Mouse (Mus musculus) activated CD4-positive, CD25-positive, alpha-beta regulatory T cell, adult 4 months (primary cell): ENCODE results near the gene Mms19. TPM values are rescaled to one million over a fixed set of nuclear protein-coding genes. Genes with fewer than 3 reads are reported as not detected.

Source experiments
- ATAC-seq: one replicate; pipeline ENCODE4 v1.8.0; 2017
- polyA plus RNA-seq, 2 experiments: library from polyadenylated mRNA; unstranded; fragments of 100-300 nt; shearing (Covaris generic); gene quantifications; one replicate each; pipeline ENCODE4 v1.2.1; 2017

Gene Mms19
- polyA plus RNA-seq, 2 experiments from 2014 or later = 63.7 to 75.3 TPM

GRCm38 (mm10) chr19:41898860-41899259 is 82.1 kb downstream of the Mms19 start:
- ATAC-seq = no peak

GRCm38 (mm10) chr19:41896319-41896711 is 84.6 kb downstream of the Mms19 start:
- ATAC-seq = no peak

- ATAC-seq = peak; percentile 96
Measured at GRCm38 (mm10) chr19:41895460-41896318, 85.3 kb downstream of the Mms19 start, which contains the start of gene Rrp12. TSS of gene Rrp12 (minus strand) at chr19:41896173.

DNA sequence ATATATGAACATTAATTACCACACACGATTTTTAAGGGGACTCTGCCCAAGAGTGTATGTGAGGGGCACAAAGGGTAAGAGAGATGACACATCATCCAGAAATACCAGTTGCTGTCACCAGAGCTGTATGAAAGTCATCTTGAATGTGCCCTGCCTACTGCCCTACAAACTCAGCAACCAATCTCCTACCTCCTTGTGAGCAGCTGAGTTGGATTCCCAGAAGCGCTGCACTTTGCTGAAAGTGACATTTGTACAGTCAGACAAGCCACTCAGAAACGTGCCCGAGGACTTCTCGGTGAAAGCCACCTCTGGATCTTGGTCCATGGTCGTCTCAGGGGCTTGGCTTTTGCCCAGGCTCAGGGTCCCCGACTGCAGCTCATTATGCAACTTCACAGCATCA is 86.0 kb downstream of the Mms19 start:
- no peak for ATAC-seq

Other genes starting within 250 kb of the Mms19 start
- gene Slit1, start 237.5 kb downstream of the Mms19 start, polyA plus RNA-seq = under 1 TPM in 1 of 2 experiments, not detected in 1; 0.08 TPM
- gene Arhgap19, start 179.1 kb downstream of the Mms19 start, polyA plus RNA-seq = 1 to 10 TPM; 6.7 to 7.1 TPM
- gene Frat1, start 151.2 kb downstream of the Mms19 start, polyA plus RNA-seq = 10 to 100 TPM; 15.5 to 17.9 TPM
- 1 to 10 TPM in 1 of 2 experiments, under 1 TPM in 1; 0.65 to 1.5 TPM for gene Frat2, start 133.0 kb downstream of the Mms19 start, polyA plus RNA-seq
- 1 to 10 TPM; 6.9 to 8.8 TPM for gene Rrp12, start 85.0 kb downstream of the Mms19 start, polyA plus RNA-seq
- 10 to 100 TPM; 60.3 to 83.9 TPM for gene Pgam1, start 69.2 kb downstream of the Mms19 start, polyA plus RNA-seq
- gene Exosc1, start 47.7 kb downstream of the Mms19 start, polyA plus RNA-seq = 100 to 1,000 TPM in 1 of 2 experiments, 10 to 100 TPM in 1; 75.9 to 103 TPM
- gene Zdhhc16, start 47.7 kb downstream of the Mms19 start, polyA plus RNA-seq = 10 to 100 TPM; 39.0 to 41.1 TPM
- gene Ubtd1, start 606 bp upstream of the Mms19 start, polyA plus RNA-seq = 1 to 10 TPM; 2.6 to 4.0 TPM
- gene Ankrd2, start 54.8 kb upstream of the Mms19 start, polyA plus RNA-seq = not detected
- not detected for gene Hoga1, start 64.5 kb upstream of the Mms19 start, polyA plus RNA-seq
- not detected for gene 4933411K16Rik, start 71.1 kb upstream of the Mms19 start, polyA plus RNA-seq
- gene Morn4, start 105.2 kb upstream of the Mms19 start, polyA plus RNA-seq = not detected
- 10 to 100 TPM in 1 of 2 experiments, 1 to 10 TPM in 1; 8.1 to 12.4 TPM for gene Pi4k2a, start 109.3 kb upstream of the Mms19 start, polyA plus RNA-seq
- 1 to 10 TPM; 9.2 to 9.7 TPM for gene Avpi1, start 147.9 kb upstream of the Mms19 start, polyA plus RNA-seq
- 1 to 10 TPM; 5.7 to 6.5 TPM for gene Marveld1, start 166.2 kb upstream of the Mms19 start, polyA plus RNA-seq
- 10 to 100 TPM; 13.9 to 15.2 TPM for gene Zfyve27, start 182.8 kb upstream of the Mms19 start, polyA plus RNA-seq
- not detected for gene Sfrp5, start 221.1 kb upstream of the Mms19 start, polyA plus RNA-seq